Mouse (Mus musculus) heart, adult 2 months (tissue): ENCODE data around the gene Ccdc96. TPM values are rescaled to one million over a fixed set of nuclear protein-coding genes. Genes with fewer than 3 reads are reported as not detected.

Experiments
- DNase-seq, 2 experiments: peaks; one replicate each; pipeline ENCODE4 v3.0.0; 2021
- H3K27ac ChIP-seq: fragments of 200-600 bp; 2 replicates; pipeline ENCODE4 v1.8.1; 2022
- H3K27me3 ChIP-seq: fragments of 200-500 bp; 2 replicates; pipeline ENCODE4 v1.6.1; 2012; ENCODE audit warnings: mild to moderate bottlenecking, low read length, inconsistent platforms, mixed read lengths; ENCODE audit not compliant: control insufficient read depth, insufficient read depth
- H3K36me3 ChIP-seq: fragments of 200-500 bp; 2 replicates; pipeline ENCODE4 v1.6.1; 2012; ENCODE audit warnings: low read length, inconsistent platforms; ENCODE audit not compliant: control insufficient read depth, insufficient read depth
- H3K4me1 ChIP-seq: fragments of 200-500 bp; 2 replicates; pipeline ENCODE4 v1.6.1; 2011; ENCODE audit warnings: low read length; ENCODE audit not compliant: control insufficient read depth, insufficient read depth
- H3K4me3 ChIP-seq: fragments of 200-600 bp; 2 replicates; pipeline ENCODE4 v1.8.1; 2022
- H3K79me2 ChIP-seq: fragments of 200-500 bp; replicated peaks from 2 replicates; pipeline ENCODE4 v1.6.1; 2012; ENCODE audit warnings: mild to moderate bottlenecking, inconsistent platforms, low read length, moderate library complexity, mixed read lengths; ENCODE audit not compliant: control insufficient read depth, insufficient read depth
- H3K9ac ChIP-seq: fragments of 200-500 bp; 2 replicates; pipeline ENCODE4 v1.6.1; 2012; ENCODE audit warnings: low read depth, mild to moderate bottlenecking, control low read depth, inconsistent platforms, low read length, mixed read lengths
- CTCF ChIP-seq: fragments of 200-600 bp; IDR thresholded peaks from 2 replicates; pipeline ENCODE4 v1.8.1; 2022; ENCODE audit warnings: antibody characterized with exemption, mild to moderate bottlenecking, moderate library complexity
- EP300 ChIP-seq: fragments of 200-500 bp; IDR thresholded peaks from 2 replicates; pipeline ENCODE4 v1.6.1; 2011; ENCODE audit warnings: low read depth, low read length, control low read depth; ENCODE audit not compliant: insufficient read depth
- POLR2A ChIP-seq: fragments of 200-500 bp; IDR thresholded peaks from 2 replicates; pipeline ENCODE4 v1.6.1; 2011; ENCODE audit warnings: mild to moderate bottlenecking, low read depth, low read length, control low read depth; ENCODE audit not compliant: insufficient read depth
- WGBS: fragments of 180-500 bp; shearing (Covaris S2); methylation state at CpG from one replicate; pipeline ENCODE4 v1.1.7; 2018; 5-methylcytosine and 5-hydroxymethylcytosine counted together
- intact Hi-C: fragments of 180-260 bp; cut with DNase I; formaldehyde crosslinking; loops from one replicate; pipeline ENCODE4 v1.15.1; 2025
- polyA plus RNA-seq: library from polyadenylated mRNA; depleted of rRNA; stranded (reverse); fragments of >200 nt; gene quantifications from 2 replicates; pipeline ENCODE4 v1.2.3, GENCODE M21; 2012
- total RNA-seq, 2 experiments: library from RNA; stranded (reverse); gene quantifications; 2 replicates each; pipeline ENCODE4 v1.2.3; 2021

Ccdc96 gene
- total and polyA plus RNA-seq, 3 experiments, result 0.14 to 0.39 (median 0.21) TPM

DNA sequence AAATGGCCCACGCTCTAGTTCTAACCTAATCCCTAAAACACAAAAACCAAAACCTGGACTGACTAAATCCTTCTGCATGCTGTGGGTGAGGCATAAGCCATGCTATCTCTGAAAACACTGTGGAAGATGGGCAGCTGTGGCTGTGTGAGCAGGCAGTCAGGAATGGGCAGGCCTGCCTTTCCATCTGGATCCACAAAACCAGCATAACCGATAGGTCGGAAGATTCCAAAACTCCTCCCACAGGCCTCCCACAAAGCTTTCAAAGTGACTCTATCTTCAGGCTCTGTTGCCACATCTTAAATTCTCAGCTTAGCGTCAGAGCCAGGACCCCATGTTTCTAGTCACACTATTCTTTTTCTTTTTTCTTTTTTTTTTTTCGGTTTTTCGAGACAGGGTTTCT is 9.5 kb downstream of the Ccdc96 start:
- intact Hi-C loops, result no loop called here
- no peak overlapping the region for H3K9ac ChIP-seq
- WGBS, result 86% methylated on average over 6 of the region's 6 CpGs
- no peaks in the 10 kb centered on the region for H3K27me3 ChIP-seq
- H3K27ac ChIP-seq, result no peak overlapping the region
- H3K4me1 ChIP-seq, result no peaks in the 10 kb centered on the region
- H3K79me2 ChIP-seq, result no peaks in the 10 kb centered on the region
- H3K4me3 ChIP-seq, result no peak overlapping the region
- H3K36me3 ChIP-seq, result no peaks in the 10 kb centered on the region
- no peak for DNase-seq
- TF ChIP-seq EP300 (no peak), POLR2A (no peak), CTCF (no peak)

DNA sequence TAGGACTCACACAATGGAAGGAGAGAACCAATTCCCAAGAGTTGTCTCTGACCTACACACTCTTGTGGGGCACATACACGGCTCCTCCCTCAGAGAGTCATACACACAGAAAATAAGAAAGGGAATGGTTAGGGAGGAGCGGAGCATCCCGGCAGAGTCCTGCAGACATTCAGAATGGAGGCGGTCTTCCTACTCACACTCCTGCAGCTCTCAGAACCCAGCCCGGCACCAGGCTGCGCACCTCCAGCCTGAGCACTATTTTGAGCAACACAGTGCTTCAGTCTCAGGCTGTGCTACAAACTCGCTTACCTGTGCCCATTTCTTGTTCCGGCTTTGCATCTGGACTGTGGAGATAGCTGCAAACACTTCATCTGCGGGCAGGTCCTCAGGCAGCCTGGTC is 10.3 kb downstream of the Ccdc96 start:
- intact Hi-C loops, result no loop called here
- Histone ChIP-seq H3K9ac (no peak overlapping the region), H3K27ac (no peak overlapping the region), H3K79me2 (no peaks in the 10 kb centered on the region), H3K27me3 (no peaks in the 10 kb centered on the region), H3K4me1 (no peaks in the 10 kb centered on the region), H3K4me3 (no peak overlapping the region), H3K36me3 (no peaks in the 10 kb centered on the region)
- WGBS, result 95% methylated on average over 9 of the region's 9 CpGs
- TF ChIP-seq POLR2A (no peak), EP300 (no peak), CTCF (no peak)
- no peak for DNase-seq

DNA sequence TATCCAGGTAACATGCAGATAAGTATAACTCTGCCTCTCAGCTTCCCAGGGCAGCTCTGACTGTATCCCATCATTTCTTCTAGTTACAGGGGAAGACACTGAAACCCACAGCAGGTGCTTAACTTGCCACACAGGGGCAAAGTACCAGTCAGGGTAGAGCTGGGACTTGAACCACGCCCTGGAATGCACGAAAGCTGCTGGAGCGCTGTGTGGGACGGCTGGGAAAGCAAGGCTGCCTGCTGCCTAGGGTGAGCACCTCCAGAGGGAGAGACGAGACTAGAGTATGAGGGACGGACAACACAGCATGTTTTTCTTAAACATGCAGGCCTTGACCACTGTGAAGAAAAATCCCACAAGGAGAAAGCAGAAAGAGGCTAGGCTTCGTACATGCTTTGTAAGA is 20.8 kb downstream of the Ccdc96 start:
- DNase-seq, result no peak
- no peaks in the 10 kb centered on the region for H3K36me3 ChIP-seq
- H3K4me3 ChIP-seq, result no peak overlapping the region
- TF ChIP-seq CTCF, result no peak
- H3K4me1 ChIP-seq, result no peaks in the 10 kb centered on the region
- H3K27me3 ChIP-seq, result no peaks in the 10 kb centered on the region
- H3K27ac ChIP-seq, result no peak overlapping the region
- H3K9ac ChIP-seq, result no peak overlapping the region
- H3K79me2 ChIP-seq, result no peaks in the 10 kb centered on the region
- intact Hi-C loops, result no loop called here
- WGBS, result 88% methylated on average over 7 of the region's 7 CpGs

DNA sequence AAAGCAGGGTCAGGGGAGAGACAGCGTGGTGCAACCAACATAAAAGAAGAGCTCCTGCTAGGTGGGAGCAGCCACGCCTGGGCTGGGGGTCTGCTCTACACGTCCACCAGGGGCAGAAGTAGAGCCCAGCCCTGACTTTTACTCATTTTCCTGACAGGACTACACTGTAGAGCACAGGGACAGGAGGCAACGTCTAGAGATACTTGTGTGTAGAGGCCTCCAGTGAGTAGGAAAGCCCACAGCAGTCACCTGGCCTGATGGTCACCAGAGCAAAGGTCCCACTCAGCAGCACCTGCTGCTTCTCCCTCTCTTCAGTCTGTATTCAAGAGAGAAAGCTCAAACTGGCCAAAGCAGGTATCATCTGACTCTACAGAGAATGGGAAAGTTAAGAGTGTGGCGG is 21.3 kb downstream of the Ccdc96 start:
- Histone ChIP-seq H3K4me3 (no peak overlapping the region), H3K79me2 (no peaks in the 10 kb centered on the region), H3K36me3 (no peaks in the 10 kb centered on the region), H3K27me3 (no peaks in the 10 kb centered on the region), H3K4me1 (no peaks in the 10 kb centered on the region), H3K27ac (no peak overlapping the region), H3K9ac (no peak overlapping the region)
- DNase-seq, result no peak
- TF ChIP-seq CTCF (no peak), POLR2A (no peak), EP300 (no peak)
- 88% methylated on average over 5 of the region's 5 CpGs for WGBS
- intact Hi-C loops, result no loop called here

DNA sequence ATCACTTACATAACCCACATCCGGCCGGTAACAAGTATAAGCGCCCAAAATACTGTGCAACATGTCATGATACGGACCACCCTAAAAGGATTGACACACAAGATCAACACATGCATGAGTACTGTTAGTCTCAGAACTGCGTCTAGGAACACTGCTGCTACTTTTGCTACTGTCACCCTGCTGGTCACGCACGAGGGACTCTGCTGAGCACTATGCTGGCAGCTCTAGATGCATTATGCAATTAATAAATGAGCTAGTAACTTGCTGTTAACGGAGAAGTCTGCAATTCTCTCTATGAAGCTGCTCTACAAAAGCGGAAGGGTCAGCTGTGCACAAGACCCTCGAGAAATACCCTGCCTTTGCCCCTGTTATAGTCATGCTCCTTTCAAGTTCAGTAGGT is 24.0 kb downstream of the Ccdc96 start:
- intact Hi-C loops, result no loop called here
- H3K27ac ChIP-seq, result no peak overlapping the region
- no peaks in the 10 kb centered on the region for H3K36me3 ChIP-seq
- 94% methylated on average over 10 of the region's 10 CpGs for WGBS
- no peaks in the 10 kb centered on the region for H3K79me2 ChIP-seq
- H3K27me3 ChIP-seq, result no peaks in the 10 kb centered on the region
- DNase-seq, result no peak
- TF ChIP-seq POLR2A, result no peak
- TF ChIP-seq CTCF, result no peak
- no peak overlapping the region for H3K9ac ChIP-seq
- no peak overlapping the region for H3K4me3 ChIP-seq
- no peaks in the 10 kb centered on the region for H3K4me1 ChIP-seq

DNA sequence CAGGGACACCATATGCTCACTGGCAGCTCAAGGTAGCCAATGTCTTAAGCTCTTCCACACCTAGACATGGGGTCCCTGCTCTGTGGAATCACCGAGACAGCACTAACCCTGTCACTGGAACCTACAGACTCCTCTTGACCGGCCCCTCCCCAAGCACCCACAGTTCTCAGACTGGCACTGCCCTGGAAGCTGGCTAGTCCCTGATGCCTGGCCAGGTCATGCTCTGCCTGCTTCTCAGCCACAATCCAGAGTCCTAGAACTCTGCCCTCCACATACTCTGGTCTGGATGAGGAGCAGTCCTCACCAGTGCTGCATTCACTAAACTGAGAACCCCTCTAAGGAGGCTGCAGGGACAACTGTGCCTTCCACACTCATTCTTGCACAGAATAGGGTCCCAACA is 26.6 kb downstream of the Ccdc96 start:
- 97% methylated on average over 2 of the region's 2 CpGs for WGBS
- no peaks in the 10 kb centered on the region for H3K36me3 ChIP-seq
- H3K4me1 ChIP-seq, result no peaks in the 10 kb centered on the region
- H3K27me3 ChIP-seq, result no peaks in the 10 kb centered on the region
- no peaks in the 10 kb centered on the region for H3K79me2 ChIP-seq
- TF ChIP-seq CTCF, result no peak
- no peak for TF ChIP-seq POLR2A
- TF ChIP-seq EP300, result no peak
- intact Hi-C loops, result no loop called here
- H3K27ac ChIP-seq, result no peak overlapping the region
- no peak overlapping the region for H3K4me3 ChIP-seq
- DNase-seq, result no peak
- H3K9ac ChIP-seq, result no peak overlapping the region

DNA sequence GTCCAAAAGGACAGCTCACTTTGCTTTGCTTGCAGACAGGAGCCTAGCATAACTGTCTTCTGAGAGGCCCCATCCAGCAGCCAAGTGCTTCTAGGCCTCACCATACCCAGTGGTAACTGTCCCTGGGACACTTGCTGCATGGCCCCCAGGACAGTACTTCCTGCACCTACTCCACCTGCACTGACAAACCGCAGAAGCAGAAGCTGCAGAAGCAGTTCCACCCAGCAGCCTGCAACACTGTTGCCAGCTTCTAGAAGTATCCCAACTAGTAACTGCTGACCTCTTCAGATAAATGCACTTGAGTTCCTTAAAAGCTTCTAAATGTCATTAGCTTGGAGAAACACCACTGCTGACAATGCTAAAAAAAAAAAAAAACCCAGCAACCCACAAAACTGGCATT is 30.7 kb downstream of the Ccdc96 start:
- Histone ChIP-seq H3K79me2 (no peaks in the 10 kb centered on the region), H3K27ac (no peak overlapping the region), H3K27me3 (no peaks in the 10 kb centered on the region), H3K9ac (no peak overlapping the region), H3K4me1 (no peaks in the 10 kb centered on the region), H3K4me3 (no peak overlapping the region), H3K36me3 (no peaks in the 10 kb centered on the region)
- 69% methylated on average over 1 of the region's 1 CpGs for WGBS
- peak in 1 of 2 experiments; percentile 43 for DNase-seq
- no peak for TF ChIP-seq POLR2A
- TF ChIP-seq CTCF, result no peak
- TF ChIP-seq EP300, result no peak
- intact Hi-C loops, result no loop called here
